Mouse (Mus musculus): Measurements from ENCODE around the gene Lsamp.

- TF ChIP-seq EP300 (IDR thresholded peaks at IDR 0.05; ENCODE audit: low read depth) (no peak), CTCF (IDR thresholded peaks at IDR 0.05; ENCODE audit: low read depth) (no peak)
Measured at GRCm38 (mm10) chr16:41125051-41125450, 1140.9 kb downstream of the Lsamp start.
